Mouse (Mus musculus): ENCODE measurements around the gene Chrnb1.

Chrnb1 gene

GRCm38 (mm10) chr11:69795168-69795982, at the start of gene Chrnb1:
Chrnb1 (minus strand) TSS chr11:69795943.
- in situ Hi-C loops (cut with MboI; ENCODE audit: unreplicated experiment in 2 of 2), result no loop called here

- in situ Hi-C loops (cut with MboI; ENCODE audit: unreplicated experiment in 2 of 2), result no loop called here
Measured at GRCm38 (mm10) chr11:69838714-69839104, 43.0 kb upstream of the Chrnb1 start.

GRCm38 (mm10) chr11:69837952-69838713, 42.4 kb upstream of the Chrnb1 start, which contains the start of gene Tmem256:
Tmem256 (plus strand) TSS chr11:69838514.
- in situ Hi-C loops (cut with MboI; ENCODE audit: unreplicated experiment in 2 of 2), result no loop called here

- in situ Hi-C loops (cut with MboI; ENCODE audit: unreplicated experiment in 2 of 2), result no loop called here
Measured at GRCm38 (mm10) chr11:69837604-69837951, 41.8 kb upstream of the Chrnb1 start, which contains the start of gene Nlgn2. Nlgn2 (minus strand) TSS chr11:69837784.

GRCm38 (mm10) chr11:69836703-69837576, 41.2 kb upstream of the Chrnb1 start:
- in situ Hi-C loops (cut with MboI; ENCODE audit: unreplicated experiment in 2 of 2), result no loop called here

GRCm38 (mm10) chr11:69835966-69836335, 40.2 kb upstream of the Chrnb1 start:
- in situ Hi-C loops (cut with MboI; ENCODE audit: unreplicated experiment in 2 of 2), result no loop called here

GRCm38 (mm10) chr11:69835326-69835965, 39.7 kb upstream of the Chrnb1 start:
- in situ Hi-C loops (cut with MboI; ENCODE audit: unreplicated experiment in 2 of 2), result no loop called here

- in situ Hi-C loops (cut with MboI; ENCODE audit: unreplicated experiment in 2 of 2), result no loop called here
Measured at GRCm38 (mm10) chr11:69834001-69834549, 38.3 kb upstream of the Chrnb1 start.

GRCm38 (mm10) chr11:69833554-69833953, 37.8 kb upstream of the Chrnb1 start:
- in situ Hi-C loops (cut with MboI; ENCODE audit: unreplicated experiment in 2 of 2), result no loop called here

- in situ Hi-C loops (cut with MboI; ENCODE audit: unreplicated experiment in 2 of 2), result no loop called here
Measured at GRCm38 (mm10) chr11:69828832-69829231, 33.1 kb upstream of the Chrnb1 start.

- in situ Hi-C loops (cut with MboI; ENCODE audit: unreplicated experiment in 2 of 2), result no loop called here
Measured at GRCm38 (mm10) chr11:69823456-69823855, 27.7 kb upstream of the Chrnb1 start.

- in situ Hi-C loops (cut with MboI; ENCODE audit: unreplicated experiment in 2 of 2), result no loop called here
Measured at GRCm38 (mm10) chr11:69822080-69822479, 26.3 kb upstream of the Chrnb1 start, which contains the start of gene Spem1. Spem1 (minus strand) TSS chr11:69822180.

- in situ Hi-C loops (cut with MboI; ENCODE audit: unreplicated experiment in 2 of 2), result no loop called here
Measured at GRCm38 (mm10) chr11:69818871-69819270, 23.1 kb upstream of the Chrnb1 start.

- in situ Hi-C loops (cut with MboI; ENCODE audit: unreplicated experiment in 2 of 2), result no loop called here
Measured at GRCm38 (mm10) chr11:69818365-69818764, 22.6 kb upstream of the Chrnb1 start, which contains the start of gene Spem2. Spem2 (minus strand) TSS chr11:69818465.

GRCm38 (mm10) chr11:69816520-69816919, 20.8 kb upstream of the Chrnb1 start:
- in situ Hi-C loops (cut with MboI; ENCODE audit: unreplicated experiment in 2 of 2), result no loop called here

- in situ Hi-C loops (cut with MboI; ENCODE audit: unreplicated experiment in 2 of 2), result no loop called here
Measured at GRCm38 (mm10) chr11:69815155-69815554, 19.4 kb upstream of the Chrnb1 start, which contains the start of gene Gm39566. Gm39566 (minus strand) TSS chr11:69815298.

GRCm38 (mm10) chr11:69810280-69810679, 14.5 kb upstream of the Chrnb1 start:
- in situ Hi-C loops (cut with MboI; ENCODE audit: unreplicated experiment in 2 of 2), result no loop called here

- in situ Hi-C loops (cut with MboI; ENCODE audit: unreplicated experiment in 2 of 2), result loop anchor here in 1 of 2 experiments (5.0 kb wide), 2 partner anchors 35 to 70 kb away; partner anchors contain the start of gene Tmem95
Measured at GRCm38 (mm10) chr11:69807641-69808040, 11.9 kb upstream of the Chrnb1 start.

GRCm38 (mm10) chr11:69806378-69806777, 10.6 kb upstream of the Chrnb1 start:
- in situ Hi-C loops (cut with MboI; ENCODE audit: unreplicated experiment in 2 of 2), result loop anchor here in 1 of 2 experiments (5.0 kb wide), 2 partner anchors 36 to 71 kb away; partner anchors contain the start of gene Tmem95
